Mouse (Mus musculus): ENCODE results near the gene Pard3b. TPM values are rescaled to one million over a fixed set of nuclear protein-coding genes. Genes with fewer than 3 reads are reported as not detected.

Pard3b gene
- polyA plus RNA-seq, 1 experiment: 5.6 TPM

DNA sequence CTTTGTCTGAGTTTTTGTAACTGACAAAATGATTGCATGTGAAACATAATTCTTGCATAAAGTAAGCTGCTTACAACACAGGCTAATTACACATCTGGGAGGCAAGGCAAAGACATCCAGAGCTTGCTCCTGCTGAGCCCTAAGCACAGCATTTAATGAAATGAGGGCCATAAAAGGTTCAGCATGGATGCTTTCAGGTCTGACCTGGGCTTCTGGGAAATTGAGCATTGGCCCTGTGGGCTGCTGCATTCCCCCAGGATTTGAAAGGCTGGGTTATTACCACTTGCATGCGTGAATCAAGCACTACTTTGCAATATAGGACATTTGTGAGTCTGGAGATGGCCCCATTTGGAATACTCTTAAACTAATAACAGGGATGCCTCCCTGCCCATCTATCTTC is 552.2 kb downstream of the Pard3b start:
- Histone ChIP-seq H3K27me3 (replicated peaks) (no peaks in the 10 kb centered on the region), H3K4me3 (replicated peaks) (no peak overlapping the region), H3K36me3 (replicated peaks; ENCODE audit: low read length) (no peaks in the 10 kb centered on the region), H3K4me1 (no peaks in the 10 kb centered on the region), H3K9me3 (no peaks in the 10 kb centered on the region)
- TF ChIP-seq GATA1 (IDR thresholded peaks at IDR 0.05; ENCODE audit: borderline replicate concordance, low read length): no peak
- TF ChIP-seq FLI1 (IDR thresholded peaks at IDR 0.05; ENCODE audit: low read length): no peak

- no peak overlapping the region for H3K4me3 ChIP-seq (replicated peaks)
These were observed 558.9 kb downstream of the Pard3b start for GRCm38 (mm10) chr1:62197515-62197914.

DNA sequence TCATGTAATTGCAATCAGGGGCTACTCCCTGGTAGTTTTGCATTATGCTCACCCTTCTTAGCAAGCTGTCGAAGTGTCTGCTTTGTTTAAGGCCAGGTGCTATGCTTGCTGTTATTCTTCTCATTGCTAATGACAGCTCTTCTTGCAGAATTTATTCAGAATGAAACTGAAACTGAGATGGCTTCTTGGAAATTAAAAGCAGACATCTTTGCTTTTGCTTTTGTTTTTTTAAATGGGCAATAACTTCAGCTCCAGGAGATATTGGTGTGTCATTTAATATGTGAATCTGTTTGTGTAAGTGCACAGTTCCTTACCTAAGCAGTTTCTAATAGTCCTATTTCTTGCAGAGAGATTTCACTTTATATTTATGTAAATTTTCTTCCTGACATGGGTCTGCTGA is 562.3 kb downstream of the Pard3b start:
- Histone ChIP-seq H3K4me1 (no peaks in the 10 kb centered on the region), H3K9me3 (no peaks in the 10 kb centered on the region), H3K36me3 (replicated peaks; ENCODE audit: low read length) (peaks cover 3% of the 10 kb centered on the region), H3K4me3 (replicated peaks) (no peak overlapping the region), H3K27me3 (replicated peaks) (no peaks in the 10 kb centered on the region)
- no peak for TF ChIP-seq FLI1 (IDR thresholded peaks at IDR 0.05; ENCODE audit: low read length)
- no peak for TF ChIP-seq GATA1 (IDR thresholded peaks at IDR 0.05; ENCODE audit: borderline replicate concordance, low read length)

More at GRCm38 (mm10) chr1:62197515-62197914, 558.9 kb downstream of the Pard3b start:
- Histone ChIP-seq H3K9me3 (no peaks in the 10 kb centered on the region), H3K27me3 (replicated peaks) (no peaks in the 10 kb centered on the region), H3K4me1 (no peaks in the 10 kb centered on the region), H3K36me3 (replicated peaks; ENCODE audit: low read length) (peaks cover 3% of the 10 kb centered on the region)
- no peak for TF ChIP-seq FLI1 (IDR thresholded peaks at IDR 0.05; ENCODE audit: low read length)

DNA sequence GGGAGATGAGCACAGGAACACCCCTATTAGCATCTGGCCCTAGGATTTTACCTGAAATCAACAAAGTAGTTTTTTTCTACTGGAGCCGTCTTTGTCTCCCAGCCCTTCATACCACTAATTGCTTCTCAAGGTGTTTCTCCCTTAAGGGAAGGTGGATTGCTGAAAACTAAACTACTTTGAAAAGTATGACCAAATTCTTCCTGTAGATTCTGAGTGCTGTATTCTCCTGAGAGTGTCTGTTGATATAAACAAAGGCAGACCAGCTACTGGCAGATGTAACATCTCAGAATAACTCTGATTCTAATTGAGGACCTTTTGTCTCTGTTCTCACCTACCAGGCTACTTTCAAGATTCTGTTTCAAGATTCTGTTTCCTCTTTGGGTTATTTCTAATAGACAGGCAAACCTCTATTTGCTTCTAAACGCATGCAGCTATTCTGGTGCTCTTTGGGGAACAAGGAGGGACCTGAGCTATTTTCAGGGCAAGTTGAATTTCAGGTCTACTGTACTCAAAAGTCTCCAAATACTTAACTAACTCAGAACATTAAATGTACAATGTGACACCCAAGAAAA is 563.1 kb downstream of the Pard3b start:
- Histone ChIP-seq H3K4me3 (replicated peaks) (no peak overlapping the region), H3K4me1 (no peaks in the 10 kb centered on the region), H3K9me3 (no peaks in the 10 kb centered on the region), H3K36me3 (replicated peaks; ENCODE audit: low read length) (peaks cover 3% of the 10 kb centered on the region), H3K27me3 (replicated peaks) (no peaks in the 10 kb centered on the region)
- no peak for TF ChIP-seq FLI1 (IDR thresholded peaks at IDR 0.05; ENCODE audit: low read length)
- no peak for TF ChIP-seq GATA1 (IDR thresholded peaks at IDR 0.05; ENCODE audit: borderline replicate concordance, low read length)

DNA sequence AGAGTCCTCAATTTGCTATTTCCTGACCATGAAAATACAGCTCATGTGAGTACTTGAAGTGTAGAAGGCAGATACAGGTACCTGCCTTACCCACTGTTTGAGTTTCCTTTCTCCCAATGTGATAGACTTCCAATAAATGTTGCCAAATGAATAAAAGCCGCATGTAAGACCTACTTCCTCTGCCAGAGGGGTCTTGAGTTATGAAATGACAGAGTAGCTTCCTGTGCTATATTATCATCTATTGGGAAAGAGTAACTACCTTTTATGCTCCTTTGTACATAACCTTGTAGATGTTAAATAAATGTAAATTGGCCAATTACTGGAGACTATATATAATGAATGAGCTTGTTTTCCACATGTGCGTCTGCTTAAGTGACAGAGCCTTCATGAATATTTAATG is 574.7 kb downstream of the Pard3b start:
- TF ChIP-seq FLI1 (IDR thresholded peaks at IDR 0.05; ENCODE audit: low read length) (no peak), GATA1 (IDR thresholded peaks at IDR 0.05; ENCODE audit: borderline replicate concordance, low read length) (no peak)
- Histone ChIP-seq H3K27me3 (replicated peaks) (no peaks in the 10 kb centered on the region), H3K4me1 (no peaks in the 10 kb centered on the region), H3K36me3 (replicated peaks; ENCODE audit: low read length) (peaks cover 19% of the 10 kb centered on the region), H3K4me3 (replicated peaks) (no peak overlapping the region), H3K9me3 (no peaks in the 10 kb centered on the region)

- Histone ChIP-seq H3K4me1 (no peaks in the 10 kb centered on the region), H3K36me3 (replicated peaks; ENCODE audit: low read length) (peaks cover 19% of the 10 kb centered on the region), H3K27me3 (replicated peaks) (no peaks in the 10 kb centered on the region), H3K4me3 (replicated peaks) (no peak overlapping the region), H3K9me3 (peaks cover 3% of the 10 kb centered on the region; the same call in 1 of the 2 replicates)
- TF ChIP-seq FLI1 (IDR thresholded peaks at IDR 0.05; ENCODE audit: low read length) (no peak), GATA1 (IDR thresholded peaks at IDR 0.05; ENCODE audit: borderline replicate concordance, low read length) (no peak)
These were observed 577.2 kb downstream of the Pard3b start for GRCm38 (mm10) chr1:62215842-62216241.

DNA sequence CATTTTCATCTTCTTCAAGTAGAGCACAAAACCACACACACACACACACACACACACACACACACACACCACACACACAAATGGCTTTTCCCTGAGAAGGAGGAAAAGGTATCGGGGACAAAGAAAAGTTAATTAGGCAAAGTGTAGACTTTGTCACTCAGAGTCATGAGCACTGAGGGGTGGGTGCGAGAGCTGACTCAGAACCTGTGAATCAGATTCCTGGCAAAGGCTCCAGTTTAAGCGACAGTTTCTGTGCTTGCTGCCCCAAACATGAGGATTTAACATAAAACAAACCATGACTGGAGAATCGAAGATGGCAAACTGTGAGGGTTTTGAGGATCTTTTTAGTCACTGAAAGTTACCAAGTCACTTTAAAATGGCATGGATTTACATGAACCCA is 577.9 kb downstream of the Pard3b start:
- Histone ChIP-seq H3K4me1 (no peaks in the 10 kb centered on the region), H3K9me3 (peaks cover 3% of the 10 kb centered on the region; the same call in 1 of the 2 replicates), H3K4me3 (replicated peaks) (no peak overlapping the region), H3K27me3 (replicated peaks) (no peaks in the 10 kb centered on the region), H3K36me3 (replicated peaks; ENCODE audit: low read length) (peaks cover 12% of the 10 kb centered on the region)
- TF ChIP-seq GATA1 (IDR thresholded peaks at IDR 0.05; ENCODE audit: borderline replicate concordance, low read length) (no peak), FLI1 (IDR thresholded peaks at IDR 0.05; ENCODE audit: low read length) (no peak)

DNA sequence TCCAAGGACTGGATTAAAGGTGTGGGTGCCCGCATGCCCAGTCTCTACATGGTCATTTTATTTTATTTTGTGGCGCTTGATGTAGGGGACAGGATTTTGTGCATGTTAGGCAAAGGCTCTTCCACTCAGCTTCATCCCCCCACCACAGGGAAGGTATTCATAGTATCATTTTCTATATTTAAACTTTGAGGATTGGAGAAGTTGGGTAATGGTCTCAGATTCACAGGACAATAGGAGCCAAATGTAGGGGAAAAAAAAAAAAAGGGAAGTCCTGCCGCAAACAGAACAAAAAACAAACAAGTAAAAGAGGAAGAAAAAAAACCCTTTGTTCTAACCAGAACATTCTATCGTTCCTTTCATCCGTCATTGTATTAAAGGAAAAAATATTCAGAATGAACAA is 590.5 kb downstream of the Pard3b start:
- no peaks in the 10 kb centered on the region for H3K4me1 ChIP-seq
- H3K4me3 ChIP-seq (replicated peaks): no peak overlapping the region
- H3K36me3 ChIP-seq (replicated peaks; ENCODE audit: low read length): no peaks in the 10 kb centered on the region
- H3K9me3 ChIP-seq: 0 out of 2 replicates have a peak, but pooled peaks cover 3% of the 10 kb centered on the region
- no peaks in the 10 kb centered on the region for H3K27me3 ChIP-seq (replicated peaks)
- TF ChIP-seq FLI1 (IDR thresholded peaks at IDR 0.05; ENCODE audit: low read length) (no peak), GATA1 (IDR thresholded peaks at IDR 0.05; ENCODE audit: borderline replicate concordance, low read length) (no peak)

- TF ChIP-seq FLI1 (IDR thresholded peaks at IDR 0.05; ENCODE audit: low read length) (no peak), GATA1 (IDR thresholded peaks at IDR 0.05; ENCODE audit: borderline replicate concordance, low read length) (no peak)
These were observed 595.4 kb downstream of the Pard3b start for GRCm38 (mm10) chr1:62234039-62234438.

GRCm38 (mm10) chr1:62235121-62235520 is 596.5 kb downstream of the Pard3b start:
- peaks cover 3% of the 10 kb centered on the region for H3K36me3 ChIP-seq (replicated peaks; ENCODE audit: low read length)
- TF ChIP-seq GATA1 (IDR thresholded peaks at IDR 0.05; ENCODE audit: borderline replicate concordance, low read length) (no peak), FLI1 (IDR thresholded peaks at IDR 0.05; ENCODE audit: low read length) (no peak)
- H3K4me1 ChIP-seq: no peaks in the 10 kb centered on the region

More at GRCm38 (mm10) chr1:62234039-62234438, 595.4 kb downstream of the Pard3b start:
- Histone ChIP-seq H3K4me3 (replicated peaks) (no peak overlapping the region), H3K4me1 (no peaks in the 10 kb centered on the region), H3K36me3 (replicated peaks; ENCODE audit: low read length) (peaks cover 3% of the 10 kb centered on the region), H3K27me3 (replicated peaks) (no peaks in the 10 kb centered on the region), H3K9me3 (no peaks in the 10 kb centered on the region)

More at GRCm38 (mm10) chr1:62235121-62235520, 596.5 kb downstream of the Pard3b start:
- Histone ChIP-seq H3K9me3 (no peaks in the 10 kb centered on the region), H3K4me3 (replicated peaks) (no peak overlapping the region), H3K27me3 (replicated peaks) (no peaks in the 10 kb centered on the region)

Measured in megakaryocyte, embryonic 14.5 days (primary cell).